8 mouse cellular contexts compared by ENCODE assay signal in genomic region chr19:7267781-7268721, GRCm38 (mm10). TPM values are rescaled to one million over a fixed set of nuclear protein-coding genes. Genes with fewer than 3 reads are reported as not detected.
DNase-seq lines count a peak whose midpoint lies in the region; ATAC-seq and TF ChIP-seq lines count a peak whose summit lies in the region.

No protein-coding gene starts in this region.

- peak; percentile 60 to 75 for DNase-seq in left cerebral cortex, adult 18-20 months (ENCODE audit: low spot score in 2 of 2)
- DNase-seq in left cerebral cortex, adult 8-10 months (ENCODE audit: low spot score in 2 of 2): no peak
- peak; percentile 86 for DNase-seq in splenic B cell, adult 2 months (ENCODE audit: low read depth, low spot score)

- H3K27me3 ChIP-seq in intestine, embryonic 16.5 days (replicated peaks; ENCODE audit: control insufficient read depth, insufficient read depth, low read length): no peaks in the 10 kb centered on the region
- no peaks in the 10 kb centered on the region for H3K27me3 ChIP-seq in limb, embryonic 15.5 days
- no peaks in the 10 kb centered on the region for H3K27me3 ChIP-seq in midbrain, embryonic 16.5 days (ENCODE audit: control insufficient read depth, insufficient read depth, low read depth, low read length)
- no peaks in the 10 kb centered on the region; the same call in 1 of the 2 replicates for H3K27me3 ChIP-seq in splenic B cell, adult 2 months (ENCODE audit: control insufficient read depth, insufficient read depth, low read length, poor library complexity, severe bottlenecking)

- H3K9me3 ChIP-seq in intestine, embryonic 16.5 days (ENCODE audit: control insufficient read depth, low read length): no peaks in the 10 kb centered on the region
- no peaks in the 10 kb centered on the region for H3K9me3 ChIP-seq in limb, embryonic 15.5 days
- H3K9me3 ChIP-seq in midbrain, embryonic 16.5 days (replicated peaks; ENCODE audit: control insufficient read depth, low read length, poor library complexity, severe bottlenecking): no peaks in the 10 kb centered on the region

- peak; percentile 46 for ATAC-seq in granulocyte monocyte progenitor cell, adult 5-6 weeks (replicated peaks; ENCODE audit: poor library complexity, severe bottlenecking)
- ATAC-seq in intestine, embryonic 16.5 days: peak; percentile 61
- ATAC-seq in limb, embryonic 15.5 days (ENCODE audit: insufficient number of reproducible peaks, low FRiP score, low TSS enrichment, low read depth): peak; percentile 68
- peak; percentile 61 for ATAC-seq in midbrain, embryonic 16.5 days

- H3K4me1 ChIP-seq in cortical plate, adult 2 months (ENCODE audit: control insufficient read depth, insufficient read depth, low read length): no peaks in the 10 kb centered on the region; the same call in 1 of the 2 replicates
- peaks cover 49% of the 10 kb centered on the region for H3K4me1 ChIP-seq in intestine, embryonic 16.5 days (ENCODE audit: control insufficient read depth, insufficient read depth, low read length)
- H3K4me1 ChIP-seq in limb, embryonic 15.5 days: peaks cover 64% of the 10 kb centered on the region
- H3K4me1 ChIP-seq in midbrain, embryonic 16.5 days (ENCODE audit: control insufficient read depth, insufficient read depth, low read length): peaks cover 49% of the 10 kb centered on the region

- TF ChIP-seq CTCF in cortical plate, adult 2 months (IDR thresholded peaks at IDR 0.05; ENCODE audit: extremely low read depth, insufficient read depth, low read length): no peak

- peak overlapping the region; percentile 87 for H3K9ac ChIP-seq in intestine, embryonic 16.5 days (ENCODE audit: low read depth, low read length)
- H3K9ac ChIP-seq in limb, embryonic 15.5 days: peak overlapping the region; percentile 82
- H3K9ac ChIP-seq in midbrain, embryonic 16.5 days (ENCODE audit: low read depth, low read length): peak overlapping the region; percentile 85

- H3K36me3 ChIP-seq in intestine, embryonic 16.5 days (ENCODE audit: control insufficient read depth, insufficient read depth, low read length): 0 out of 2 replicates have a peak, but pooled peaks cover 8% of the 10 kb centered on the region
- peaks cover 27% of the 10 kb centered on the region for H3K36me3 ChIP-seq in limb, embryonic 15.5 days
- peaks cover 4% of the 10 kb centered on the region; the same call in 1 of the 2 replicates for H3K36me3 ChIP-seq in midbrain, embryonic 16.5 days (ENCODE audit: control insufficient read depth, insufficient read depth, low read length)
- H3K36me3 ChIP-seq in splenic B cell, adult 2 months (ENCODE audit: control insufficient read depth, insufficient read depth, low read length, poor library complexity, severe bottlenecking): no peaks in the 10 kb centered on the region

- H3K4me2 ChIP-seq in intestine, embryonic 16.5 days (ENCODE audit: low read depth, low read length): peak overlapping the region; percentile 92
- H3K4me2 ChIP-seq in limb, embryonic 15.5 days: peak overlapping the region; percentile 83
- peak overlapping the region; percentile 64 for H3K4me2 ChIP-seq in midbrain, embryonic 16.5 days (ENCODE audit: low read length)

- WGBS in intestine, embryonic 16.5 days: under 1% methylated on average over 82 of the region's 97 CpGs
- WGBS in limb, embryonic 15.5 days: under 1% methylated on average over 90 of the region's 97 CpGs
- WGBS in midbrain, embryonic 16.5 days: under 1% methylated on average over 58 of the region's 97 CpGs

- H3K4me3 ChIP-seq in cortical plate, adult 2 months (ENCODE audit: insufficient read depth, low read length): peak overlapping the region; percentile 57
- H3K4me3 ChIP-seq in intestine, embryonic 16.5 days (ENCODE audit: low read length): peak overlapping the region; percentile 76
- peak overlapping the region; percentile 75 for H3K4me3 ChIP-seq in limb, embryonic 15.5 days
- H3K4me3 ChIP-seq in midbrain, embryonic 16.5 days (ENCODE audit: low read depth, low read length): peak overlapping the region; percentile 60

- TF ChIP-seq POLR2A in cortical plate, adult 2 months (IDR thresholded peaks at IDR 0.05; ENCODE audit: extremely low read depth, insufficient read depth, low read length): no peak

- H3K27ac ChIP-seq in cortical plate, adult 2 months (ENCODE audit: insufficient read depth, low read length): peak overlapping the region; percentile 44; the same call in 1 of the 2 replicates
- H3K27ac ChIP-seq in intestine, embryonic 16.5 days (ENCODE audit: low read length): peak overlapping the region; percentile 83
- peak overlapping the region; percentile 94 for H3K27ac ChIP-seq in limb, embryonic 15.5 days
- peak overlapping the region; percentile 93 for H3K27ac ChIP-seq in midbrain, embryonic 16.5 days (ENCODE audit: low read length)

RNA-seq across cellular contexts. Expression of gene Rcor2, which starts 0.9 kb away (rescaled TPM):
- total RNA-seq in left cerebral cortex, adult 18-20 months (2021): 10 to 100 TPM; 17.6 to 17.7 TPM
- total RNA-seq in left cerebral cortex, adult 8-10 months (2022): 10 to 100 TPM; 15.5 to 17.6 (median 15.6) TPM
- 18.9 and 21.8 TPM in 2 replicates for polyA plus RNA-seq in cortical plate, adult 2 months (2012; rRNA removed)
- 3.1 and 6.9 TPM in 2 replicates for total RNA-seq in granulocyte monocyte progenitor cell, adult 5-6 weeks (2014; fragmentation: Nextera tagmentation)
- total RNA-seq in granulocyte monocyte progenitor cell, adult 5-6 weeks (2017): 3.4 and 5.2 TPM in 2 replicates
- polyA plus RNA-seq in intestine, embryonic 16.5 days (2015; fragmentation: Nextera tagmentation; extraction: Ambion mirVana): 6.5 and 9.0 TPM in 2 replicates
- polyA plus RNA-seq in limb, embryonic 15.5 days (2015; fragmentation: Nextera tagmentation; extraction: Ambion mirVana): 16.9 TPM in 2 replicates
- 17.9 and 20.1 TPM in 2 replicates for polyA plus RNA-seq in midbrain, embryonic 16.5 days (2015; fragmentation: Nextera tagmentation; extraction: Ambion mirVana)

RNA-seq across cellular contexts. Expression of gene Naa40, which starts 27.1 kb away (rescaled TPM):
- total RNA-seq in left cerebral cortex, adult 18-20 months (2021): 10 to 100 TPM; 27.7 to 29.8 TPM
- 10 to 100 TPM; 30.6 to 39.2 (median 32.3) TPM for total RNA-seq in left cerebral cortex, adult 8-10 months (2022)
- 62.4 and 64.7 TPM in 2 replicates for polyA plus RNA-seq in cortical plate, adult 2 months (2012; rRNA removed)
- total RNA-seq in granulocyte monocyte progenitor cell, adult 5-6 weeks (2014; fragmentation: Nextera tagmentation): 67.4 and 72.3 TPM in 2 replicates
- 42.9 and 49.3 TPM in 2 replicates for total RNA-seq in granulocyte monocyte progenitor cell, adult 5-6 weeks (2017)
- polyA plus RNA-seq in intestine, embryonic 16.5 days (2015; fragmentation: Nextera tagmentation; extraction: Ambion mirVana): 48.4 and 51.9 TPM in 2 replicates
- 43.4 and 45.0 TPM in 2 replicates for polyA plus RNA-seq in limb, embryonic 15.5 days (2015; fragmentation: Nextera tagmentation; extraction: Ambion mirVana)
- polyA plus RNA-seq in midbrain, embryonic 16.5 days (2015; fragmentation: Nextera tagmentation; extraction: Ambion mirVana): 68.1 and 69.6 TPM in 2 replicates

RNA-seq across cellular contexts. Expression of gene Cox8a, which starts 50.6 kb away (rescaled TPM):
- 1,000 to 10,000 TPM in 1 of 2 experiments, 100 to 1,000 TPM in 1; 906 to 1,040 TPM for total RNA-seq in left cerebral cortex, adult 18-20 months (2021)
- 1,000 to 10,000 TPM; 1,021 to 1,102 (median 1,060) TPM for total RNA-seq in left cerebral cortex, adult 8-10 months (2022)
- polyA plus RNA-seq in cortical plate, adult 2 months (2012; rRNA removed): 1,448 and 1,495 TPM in 2 replicates
- 854 and 878 TPM in 2 replicates for total RNA-seq in granulocyte monocyte progenitor cell, adult 5-6 weeks (2014; fragmentation: Nextera tagmentation)
- 563 and 615 TPM in 2 replicates for total RNA-seq in granulocyte monocyte progenitor cell, adult 5-6 weeks (2017)
- 1,467 and 1,508 TPM in 2 replicates for polyA plus RNA-seq in intestine, embryonic 16.5 days (2015; fragmentation: Nextera tagmentation; extraction: Ambion mirVana)
- 676 and 682 TPM in 2 replicates for polyA plus RNA-seq in limb, embryonic 15.5 days (2015; fragmentation: Nextera tagmentation; extraction: Ambion mirVana)
- 837 and 884 TPM in 2 replicates for polyA plus RNA-seq in midbrain, embryonic 16.5 days (2015; fragmentation: Nextera tagmentation; extraction: Ambion mirVana)

Comparison
In these comparisons a context has a peak if more than half of its experiments do, and no peak if none do; other contexts are left out.
1. DNase-seq: peak in left cerebral cortex, adult 18-20 months (2 of 2) and splenic B cell, adult 2 months (single experiment); none in left cerebral cortex, adult 8-10 months (0 of 2).
2. H3K27ac ChIP-seq: peak in every context shown above with its lines; median percentile 94 in limb, embryonic 15.5 days; 93 in midbrain, embryonic 16.5 days; 83 in intestine, embryonic 16.5 days; 44 in cortical plate, adult 2 months.
3. Peak in every context shown above with its lines, with median percentiles within 50 percentile points of each other: H3K4me3 ChIP-seq, ATAC-seq, H3K4me2 ChIP-seq and H3K9ac ChIP-seq.